Mouse (Mus musculus) embryonic facial prominence, embryonic 15.5 days (tissue): ENCODE data around the gene Gm27021. TPM values are rescaled to one million over a fixed set of nuclear protein-coding genes. Genes with fewer than 3 reads are reported as not detected.

Source experiments
- ATAC-seq: fragments of 200-750 bp; cut with Nextera tagmentation; 2 replicates; pipeline ENCODE4 v1.8.0; 2017; ENCODE audit warnings: low read depth, moderate TSS enrichment; ENCODE audit not compliant: insufficient number of reproducible peaks, low FRiP score, low TSS enrichment
- H3K27ac ChIP-seq: fragments of 300-500 bp; sonication (generic); replicated peaks from 2 replicates; pipeline ENCODE4 v1.5.1; 2015; ENCODE audit warnings: mild to moderate bottlenecking, inconsistent platforms
- H3K27me3 ChIP-seq: fragments of 300-500 bp; sonication (generic); 2 replicates; pipeline ENCODE4 v1.6.1; 2015; ENCODE audit warnings: inconsistent platforms
- H3K36me3 ChIP-seq: fragments of 300-500 bp; sonication (generic); 2 replicates; pipeline ENCODE4 v1.6.1; 2015; ENCODE audit warnings: mild to moderate bottlenecking, inconsistent platforms
- H3K4me1 ChIP-seq: fragments of 300-500 bp; sonication (generic); 2 replicates; pipeline ENCODE4 v1.6.1; 2015; ENCODE audit warnings: inconsistent platforms
- H3K4me2 ChIP-seq: fragments of 300-500 bp; sonication (generic); replicated peaks from 2 replicates; pipeline ENCODE4 v1.6.1; 2015; ENCODE audit warnings: mild to moderate bottlenecking, inconsistent platforms
- H3K4me3 ChIP-seq: fragments of 300-500 bp; sonication (generic); replicated peaks from 2 replicates; pipeline ENCODE4 v1.5.1; 2015; ENCODE audit warnings: mild to moderate bottlenecking, inconsistent platforms
- H3K9ac ChIP-seq: fragments of 300-500 bp; sonication (generic); 2 replicates; pipeline ENCODE4 v1.6.1; 2015; ENCODE audit warnings: inconsistent platforms
- H3K9me3 ChIP-seq: fragments of 300-500 bp; sonication (generic); replicated peaks from 2 replicates; pipeline ENCODE4 v1.6.1; 2016; ENCODE audit warnings: inconsistent platforms
- WGBS: fragments of 180-500 bp; shearing (Covaris S2); methylation state at CpG from one replicate; pipeline ENCODE4 v1.1.7; 2015; 5-methylcytosine and 5-hydroxymethylcytosine counted together
- polyA plus RNA-seq: library from polyadenylated mRNA; unstranded; fragments of >200 nt; fragmentation: Nextera tagmentation; extraction: Ambion mirVana; gene quantifications from 2 replicates; pipeline ENCODE4 v1.2.1, GENCODE M21; 2015

Gene Gm27021
- polyA plus RNA-seq, 1 experiment from 2014 or later, result 6.2 TPM

DNA sequence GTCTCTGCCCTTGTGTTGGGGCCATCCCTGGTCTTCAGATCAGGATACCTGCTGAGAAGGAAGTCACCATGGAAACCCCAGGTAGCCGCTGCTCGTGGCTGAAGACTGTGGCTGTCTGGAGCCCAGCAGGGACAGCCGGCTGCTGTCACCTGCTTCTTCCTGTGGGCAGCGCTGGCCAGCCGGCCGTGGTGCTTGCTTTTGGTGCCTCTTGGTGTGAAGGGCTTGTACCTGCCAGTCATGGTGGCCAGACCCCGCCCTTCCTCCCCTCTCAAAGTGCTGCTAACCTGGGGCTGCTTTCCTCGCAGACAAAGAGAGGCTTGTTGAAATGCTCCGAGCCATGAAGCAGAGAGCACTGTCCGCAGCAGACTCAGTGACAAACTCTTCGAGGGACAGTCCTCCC lies 94.0 kb downstream of the Gm27021 start:
- H3K4me2 ChIP-seq, result no peak overlapping the region
- no peak overlapping the region for H3K4me3 ChIP-seq
- no peak for ATAC-seq
- H3K27ac ChIP-seq, result no peak overlapping the region
- H3K9me3 ChIP-seq, result no peaks in the 10 kb centered on the region
- 65% methylated on average over 11 of the region's 11 CpGs for WGBS
- H3K4me1 ChIP-seq, result peaks cover 10% of the 10 kb centered on the region
- H3K9ac ChIP-seq, result no peak overlapping the region
- no peaks in the 10 kb centered on the region for H3K27me3 ChIP-seq
- H3K36me3 ChIP-seq, result peaks cover 98% of the 10 kb centered on the region

- Histone ChIP-seq H3K4me2 (no peak overlapping the region), H3K4me3 (no peak overlapping the region), H3K4me1 (peaks cover 10% of the 10 kb centered on the region), H3K9me3 (no peaks in the 10 kb centered on the region), H3K27me3 (no peaks in the 10 kb centered on the region), H3K9ac (no peak overlapping the region), H3K36me3 (peaks cover 98% of the 10 kb centered on the region), H3K27ac (no peak overlapping the region)
- WGBS, result 82% methylated on average over 21 of the region's 21 CpGs
- ATAC-seq, result no peak
These were observed 95.3 kb downstream of the Gm27021 start for GRCm38 (mm10) chr8:120572534-120572933.

GRCm38 (mm10) chr8:120571561-120571960 lies 96.3 kb downstream of the Gm27021 start:
- no peak overlapping the region for H3K4me3 ChIP-seq
- H3K4me1 ChIP-seq, result peaks cover 15% of the 10 kb centered on the region
- ATAC-seq, result no peak
- no peaks in the 10 kb centered on the region for H3K27me3 ChIP-seq
- H3K36me3 ChIP-seq, result peaks cover 98% of the 10 kb centered on the region
- no peaks in the 10 kb centered on the region for H3K9me3 ChIP-seq
- no peak overlapping the region for H3K9ac ChIP-seq
- whole genome bisulfite sequencing, result 80% methylated on average over 8 of the region's 8 CpGs
- no peak overlapping the region for H3K4me2 ChIP-seq
- no peak overlapping the region for H3K27ac ChIP-seq

DNA sequence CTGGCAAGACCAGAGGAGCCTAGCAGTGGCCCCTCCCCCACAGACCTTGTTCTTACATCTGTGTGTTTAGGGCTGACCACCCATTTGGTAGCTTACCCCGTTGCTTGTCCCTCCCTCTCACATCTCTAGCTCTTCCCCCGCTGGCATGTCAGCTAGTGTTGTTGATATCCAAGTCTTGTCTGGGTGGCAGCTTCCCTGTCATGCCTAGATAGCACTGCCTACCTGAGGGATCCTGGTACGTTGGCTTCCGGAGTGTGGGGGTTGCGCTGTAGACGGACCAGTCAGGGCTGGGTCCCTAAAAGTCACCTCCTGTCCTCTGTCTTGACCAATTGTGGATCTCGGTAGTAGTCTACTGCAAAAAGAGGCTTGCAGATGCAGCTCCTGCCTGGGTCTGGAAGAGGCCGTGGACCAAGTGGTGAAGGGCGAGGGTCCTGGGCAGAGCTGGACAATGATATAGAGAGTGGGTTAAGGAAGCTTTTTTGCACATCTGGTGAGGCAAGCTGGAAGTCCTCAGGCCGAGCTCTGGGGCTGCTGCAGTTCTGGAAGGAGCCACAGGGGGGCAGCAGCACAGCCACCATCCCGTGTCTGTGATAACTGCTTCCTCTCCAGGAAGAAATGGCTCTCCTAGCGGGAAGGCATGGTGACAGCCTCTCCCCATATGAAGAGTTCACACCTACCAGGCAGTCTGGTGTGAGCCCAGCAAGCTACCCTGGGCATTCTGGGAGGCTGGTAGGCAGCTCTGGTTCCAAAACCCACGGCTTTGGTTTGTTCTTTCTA lies 97.8 kb downstream of the Gm27021 start:
- no peak for ATAC-seq
- Histone ChIP-seq H3K36me3 (peaks cover 86% of the 10 kb centered on the region), H3K27me3 (no peaks in the 10 kb centered on the region), H3K9ac (no peak overlapping the region), H3K4me3 (no peak overlapping the region), H3K27ac (no peak overlapping the region), H3K4me1 (peaks cover 27% of the 10 kb centered on the region), H3K4me2 (no peak overlapping the region), H3K9me3 (no peaks in the 10 kb centered on the region)
- WGBS, result 57% methylated on average over 13 of the region's 13 CpGs

DNA sequence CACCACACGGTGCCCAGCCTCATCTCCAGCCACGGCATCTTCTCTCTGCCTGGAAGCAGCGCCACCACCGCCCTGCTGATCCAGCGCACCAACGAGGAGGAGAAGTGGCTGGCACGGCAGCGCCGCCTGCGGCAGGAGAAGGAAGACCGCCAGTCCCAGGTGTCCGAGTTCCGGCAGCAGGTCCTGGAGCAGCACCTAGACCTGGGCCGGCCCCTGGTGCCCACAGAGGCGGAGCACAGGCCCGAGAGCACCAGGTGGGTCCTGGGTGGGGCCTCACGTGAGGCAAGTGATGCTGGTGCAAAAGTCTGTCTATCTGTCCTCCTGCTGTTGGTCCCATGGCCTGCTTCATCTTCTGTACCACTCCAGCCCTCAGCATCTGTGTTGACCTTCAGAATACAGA lies 98.8 kb downstream of the Gm27021 start:
- no peak overlapping the region for H3K9ac ChIP-seq
- H3K27me3 ChIP-seq, result no peaks in the 10 kb centered on the region
- H3K4me1 ChIP-seq, result peaks cover 33% of the 10 kb centered on the region
- ATAC-seq, result no peak
- no peaks in the 10 kb centered on the region for H3K9me3 ChIP-seq
- no peak overlapping the region for H3K4me3 ChIP-seq
- no peak overlapping the region for H3K4me2 ChIP-seq
- peaks cover 76% of the 10 kb centered on the region for H3K36me3 ChIP-seq
- H3K27ac ChIP-seq, result no peak overlapping the region
- 94% methylated on average over 17 of the region's 17 CpGs for WGBS

DNA sequence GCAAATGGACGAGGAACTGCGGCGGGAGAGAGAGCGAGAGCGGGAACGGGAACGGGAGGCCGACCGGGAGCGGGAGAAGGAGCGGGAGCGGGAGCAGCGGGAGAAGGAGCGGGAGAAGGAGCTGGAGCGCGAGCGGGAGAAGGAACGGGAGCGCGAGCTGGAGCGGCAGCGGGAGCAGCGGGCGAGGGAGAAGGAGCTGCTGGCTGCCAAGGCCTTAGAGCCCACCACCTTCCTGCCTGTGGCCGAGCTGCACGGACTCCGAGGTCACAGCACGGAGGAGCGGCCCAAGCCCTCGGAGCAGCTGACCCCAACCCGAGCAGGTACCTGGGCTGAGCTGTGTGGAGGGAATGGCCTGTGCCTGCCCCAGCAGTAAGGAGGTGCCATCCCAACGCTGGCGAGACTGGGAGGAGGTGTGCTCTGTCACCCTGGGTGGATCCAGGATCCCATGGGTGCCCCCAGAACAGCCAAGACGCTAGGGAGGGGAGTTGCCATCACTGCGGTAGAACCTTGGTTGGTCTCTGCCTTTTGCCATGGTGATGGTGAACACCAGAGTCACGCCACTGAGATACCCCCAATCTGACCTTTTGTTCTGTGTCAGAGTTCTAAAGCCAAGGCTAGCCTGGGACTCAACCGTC lies 99.6 kb downstream of the Gm27021 start:
- no peak overlapping the region for H3K4me2 ChIP-seq
- H3K9ac ChIP-seq, result no peak overlapping the region
- H3K9me3 ChIP-seq, result no peaks in the 10 kb centered on the region
- no peak overlapping the region for H3K4me3 ChIP-seq
- peaks cover 67% of the 10 kb centered on the region for H3K36me3 ChIP-seq
- H3K4me1 ChIP-seq, result peaks cover 41% of the 10 kb centered on the region
- no peak overlapping the region for H3K27ac ChIP-seq
- H3K27me3 ChIP-seq, result no peaks in the 10 kb centered on the region
- WGBS, result 96% methylated on average over 37 of the region's 37 CpGs
- ATAC-seq, result no peak

GRCm38 (mm10) chr8:120567731-120568130 lies 100.1 kb downstream of the Gm27021 start:
- no peak for ATAC-seq
- no peak overlapping the region for H3K27ac ChIP-seq
- no peak overlapping the region for H3K4me2 ChIP-seq
- H3K36me3 ChIP-seq, result peaks cover 62% of the 10 kb centered on the region
- no peak overlapping the region for H3K9ac ChIP-seq
- no peaks in the 10 kb centered on the region for H3K9me3 ChIP-seq
- WGBS, result 94% methylated on average over 17 of the region's 17 CpGs
- H3K4me1 ChIP-seq, result peaks cover 47% of the 10 kb centered on the region
- no peaks in the 10 kb centered on the region for H3K27me3 ChIP-seq
- H3K4me3 ChIP-seq, result no peak overlapping the region

DNA sequence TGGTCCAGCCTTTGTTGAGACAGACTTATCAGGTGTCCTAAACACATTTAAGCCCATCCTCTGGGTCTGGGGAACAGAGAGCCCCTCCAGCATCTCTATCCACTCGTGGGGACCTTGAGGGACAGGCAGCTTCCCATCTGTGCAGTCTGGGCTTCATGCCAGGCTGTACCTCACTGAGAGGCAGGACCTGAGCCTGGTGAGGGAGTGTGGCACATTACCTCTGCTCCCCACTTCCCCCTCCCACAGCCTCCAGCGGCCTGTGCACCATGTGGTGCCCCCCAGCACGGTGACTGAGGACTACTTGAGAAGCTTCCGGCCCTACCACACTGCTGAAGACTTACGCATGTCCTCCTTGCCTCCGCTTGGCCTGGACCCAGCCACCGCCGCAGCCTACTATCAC lies 101.2 kb downstream of the Gm27021 start:
- Histone ChIP-seq H3K9ac (no peak overlapping the region), H3K4me3 (no peak overlapping the region), H3K4me1 (peaks cover 57% of the 10 kb centered on the region), H3K27ac (no peak overlapping the region), H3K9me3 (no peaks in the 10 kb centered on the region), H3K27me3 (no peaks in the 10 kb centered on the region), H3K4me2 (no peak overlapping the region), H3K36me3 (peaks cover 51% of the 10 kb centered on the region)
- WGBS, result 66% methylated on average over 8 of the region's 8 CpGs
- no peak for ATAC-seq

- Histone ChIP-seq H3K36me3 (peaks cover 38% of the 10 kb centered on the region), H3K9me3 (no peaks in the 10 kb centered on the region), H3K4me2 (no peak overlapping the region), H3K4me3 (no peak overlapping the region), H3K27ac (0 out of 2 replicates have a peak overlapping the region, but pooled peaks have one; percentile 86), H3K9ac (no peak overlapping the region), H3K4me1 (peaks cover 66% of the 10 kb centered on the region), H3K27me3 (no peaks in the 10 kb centered on the region)
- WGBS, result 30% methylated on average over 7 of the region's 7 CpGs
- ATAC-seq, result no peak
These were observed 102.6 kb downstream of the Gm27021 start for GRCm38 (mm10) chr8:120565151-120565711.

- 15% methylated on average over 20 of the region's 20 CpGs for WGBS
- Histone ChIP-seq H3K27me3 (no peaks in the 10 kb centered on the region), H3K36me3 (peaks cover 27% of the 10 kb centered on the region), H3K9me3 (no peaks in the 10 kb centered on the region), H3K4me3 (no peak overlapping the region; the same call in 1 of the 2 replicates), H3K27ac (peak overlapping the region; percentile 86), H3K4me1 (peaks cover 77% of the 10 kb centered on the region), H3K9ac (no peak overlapping the region), H3K4me2 (peak overlapping the region; percentile 24)
- ATAC-seq, result peak; percentile 21; the same call in 1 of the 2 replicates
These were observed 103.7 kb downstream of the Gm27021 start for GRCm38 (mm10) chr8:120563851-120564837.

GRCm38 (mm10) chr8:120563348-120563724 lies 104.5 kb downstream of the Gm27021 start:
- H3K4me1 ChIP-seq, result peaks cover 85% of the 10 kb centered on the region
- peak overlapping the region; percentile 86 for H3K27ac ChIP-seq
- no peak overlapping the region for H3K4me3 ChIP-seq
- peak; percentile 22 for ATAC-seq
- H3K9me3 ChIP-seq, result no peaks in the 10 kb centered on the region
- WGBS, result 11% methylated on average over 8 of the region's 8 CpGs
- no peak overlapping the region for H3K9ac ChIP-seq
- H3K36me3 ChIP-seq, result peaks cover 19% of the 10 kb centered on the region
- H3K4me2 ChIP-seq, result peak overlapping the region; percentile 24
- no peaks in the 10 kb centered on the region for H3K27me3 ChIP-seq
